Mouse (Mus musculus) CH12F3 (cell line): ENCODE results near the gene Dlgap1.
"Not testable (repeated sequence)": the region's sequence is repeated elsewhere in the genome, so short reads cannot be mapped to it uniquely, and the experiment has no call there.

Experiments used
- in situ Hi-C: fragments of 300-500 bp; cut with MboI; formaldehyde crosslinking; loops from 2 replicates; pipeline ENCODE4 v1.14.3; 2020; ENCODE audit warnings: low sequenced_read_pairs

The Dlgap1 gene

GRCm38 (mm10) chr17:70794291-70794690 lies 825.4 kb downstream of the Dlgap1 start:
- in situ Hi-C loops, result no loop called here

GRCm38 (mm10) chr17:70794722-70795121 lies 825.8 kb downstream of the Dlgap1 start:
- in situ Hi-C loops, result no loop called here

- in situ Hi-C loops, result no loop called here
Observed at GRCm38 (mm10) chr17:70795196-70795595, 826.3 kb downstream of the Dlgap1 start.

- in situ Hi-C loops, result no loop called here
Observed at GRCm38 (mm10) chr17:70796940-70797772, 828.3 kb downstream of the Dlgap1 start.

GRCm38 (mm10) chr17:70797773-70798045 lies 828.8 kb downstream of the Dlgap1 start:
- in situ Hi-C loops, result no loop called here

- in situ Hi-C loops, result no loop called here
Observed at GRCm38 (mm10) chr17:70799266-70799665, 830.4 kb downstream of the Dlgap1 start.

GRCm38 (mm10) chr17:70802022-70802421 lies 833.1 kb downstream of the Dlgap1 start:
- in situ Hi-C loops, result no loop called here

GRCm38 (mm10) chr17:70805866-70806265 lies 837.0 kb downstream of the Dlgap1 start:
- in situ Hi-C loops, result no loop called here

GRCm38 (mm10) chr17:70806600-70806999 lies 837.7 kb downstream of the Dlgap1 start:
- in situ Hi-C loops, result no loop called here

GRCm38 (mm10) chr17:70807885-70808284 lies 839.0 kb downstream of the Dlgap1 start:
- in situ Hi-C loops, result no loop called here

GRCm38 (mm10) chr17:70808837-70809236 lies 840.0 kb downstream of the Dlgap1 start:
- in situ Hi-C loops, result no loop called here

GRCm38 (mm10) chr17:70809776-70810175 lies 840.9 kb downstream of the Dlgap1 start:
- in situ Hi-C loops, result no loop called here

- in situ Hi-C loops, result no loop called here
Observed at GRCm38 (mm10) chr17:70810795-70811194, 841.9 kb downstream of the Dlgap1 start.

GRCm38 (mm10) chr17:70815001-70815400 lies 846.1 kb downstream of the Dlgap1 start:
- in situ Hi-C loops, result no loop called here

GRCm38 (mm10) chr17:70817862-70818451 lies 849.1 kb downstream of the Dlgap1 start:
- in situ Hi-C loops, result no loop called here

- in situ Hi-C loops, result no loop called here
Observed at GRCm38 (mm10) chr17:70823083-70823482, 854.2 kb downstream of the Dlgap1 start.

- in situ Hi-C loops, result no loop called here
Observed at GRCm38 (mm10) chr17:70826227-70826626, 857.4 kb downstream of the Dlgap1 start.

GRCm38 (mm10) chr17:70827463-70828179 lies 858.7 kb downstream of the Dlgap1 start:
- in situ Hi-C loops, result not testable (repeated sequence)

- in situ Hi-C loops, result no loop called here
Observed at GRCm38 (mm10) chr17:70828180-70828528, 859.3 kb downstream of the Dlgap1 start.

GRCm38 (mm10) chr17:70828569-70828968 lies 859.7 kb downstream of the Dlgap1 start:
- in situ Hi-C loops, result no loop called here

GRCm38 (mm10) chr17:70829217-70829616 lies 860.3 kb downstream of the Dlgap1 start:
- in situ Hi-C loops, result no loop called here
